Mouse (Mus musculus) intestine, embryonic 15.5 days (tissue): ENCODE measurements around the gene Rtn4rl1. TPM values are rescaled to one million over a fixed set of nuclear protein-coding genes. Genes with fewer than 3 reads are reported as not detected.
A peak's percentile ranks its signal among the peaks of the same experiment; 100 is the strongest.

Experiments
- ATAC-seq: fragments of 200-750 bp; cut with Nextera tagmentation; 2 replicates; pipeline ENCODE4 v1.8.0; 2017; ENCODE audit warnings: moderate TSS enrichment, moderate library complexity
- H3K27ac ChIP-seq: fragments of 300-500 bp; sonication (generic); 2 replicates; pipeline ENCODE4 v1.5.1; 2015; ENCODE audit warnings: mild to moderate bottlenecking, inconsistent platforms
- H3K27me3 ChIP-seq: fragments of 300-500 bp; sonication (generic); replicated peaks from 2 replicates; pipeline ENCODE4 v1.6.1; 2015; ENCODE audit warnings: inconsistent platforms
- H3K36me3 ChIP-seq: fragments of 300-500 bp; sonication (generic); 2 replicates; pipeline ENCODE4 v1.6.1; 2015; ENCODE audit warnings: inconsistent platforms
- H3K4me1 ChIP-seq: fragments of 300-500 bp; sonication (generic); replicated peaks from 2 replicates; pipeline ENCODE4 v1.6.1; 2015; ENCODE audit warnings: inconsistent platforms
- H3K4me2 ChIP-seq: fragments of 300-500 bp; sonication (generic); replicated peaks from 2 replicates; pipeline ENCODE4 v1.6.1; 2015; ENCODE audit warnings: mild to moderate bottlenecking, inconsistent platforms
- H3K4me3 ChIP-seq: fragments of 300-500 bp; sonication (generic); replicated peaks from 2 replicates; pipeline ENCODE4 v1.5.1; 2015; ENCODE audit warnings: inconsistent platforms
- H3K9ac ChIP-seq: fragments of 300-500 bp; sonication (generic); 2 replicates; pipeline ENCODE4 v1.6.1; 2015; ENCODE audit warnings: inconsistent platforms
- H3K9me3 ChIP-seq: fragments of 300-500 bp; sonication (generic); 2 replicates; pipeline ENCODE4 v1.6.1; 2016; ENCODE audit warnings: inconsistent platforms
- WGBS: fragments of 180-500 bp; shearing (Covaris S2); methylation state at CpG from one replicate; pipeline ENCODE4 v1.1.7; 2015; 5-methylcytosine and 5-hydroxymethylcytosine counted together
- polyA plus RNA-seq: library from polyadenylated mRNA; unstranded; fragments of >200 nt; fragmentation: Nextera tagmentation; extraction: Ambion mirVana; gene quantifications from 2 replicates; pipeline ENCODE4 v1.2.1, GENCODE M21; 2015

Rtn4rl1 gene
- polyA plus RNA-seq, 1 experiment from 2014 or later: 1.8 TPM

DNA sequence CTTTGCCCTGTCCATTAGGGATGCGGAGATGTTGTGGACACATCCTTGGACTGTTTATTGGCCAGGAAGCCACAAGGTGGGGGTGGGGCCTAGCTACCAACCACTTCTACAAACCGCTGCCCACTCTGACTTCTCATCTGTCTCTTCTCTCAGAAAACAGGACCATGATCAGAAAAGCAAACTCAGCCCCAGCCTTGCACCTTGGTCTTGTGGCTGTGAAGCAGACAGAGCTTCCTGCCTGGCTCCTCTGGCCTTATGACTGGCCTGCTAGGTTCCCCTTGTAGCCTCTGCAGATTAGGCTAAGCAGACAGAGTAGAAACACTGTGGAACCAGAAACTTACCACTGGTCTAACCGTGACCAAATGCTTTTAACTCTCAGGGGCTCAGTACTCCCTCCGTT is 15.8 kb downstream of the Rtn4rl1 start:
- Histone ChIP-seq H3K4me2 (no peak overlapping the region), H3K9me3 (no peaks in the 10 kb centered on the region), H3K27me3 (no peaks in the 10 kb centered on the region), H3K4me1 (peaks cover 31% of the 10 kb centered on the region), H3K36me3 (no peaks in the 10 kb centered on the region), H3K4me3 (no peak overlapping the region), H3K9ac (no peak overlapping the region), H3K27ac (no peak overlapping the region)
- ATAC-seq: no peak
- 80% methylated on average over 4 of the region's 4 CpGs for WGBS

DNA sequence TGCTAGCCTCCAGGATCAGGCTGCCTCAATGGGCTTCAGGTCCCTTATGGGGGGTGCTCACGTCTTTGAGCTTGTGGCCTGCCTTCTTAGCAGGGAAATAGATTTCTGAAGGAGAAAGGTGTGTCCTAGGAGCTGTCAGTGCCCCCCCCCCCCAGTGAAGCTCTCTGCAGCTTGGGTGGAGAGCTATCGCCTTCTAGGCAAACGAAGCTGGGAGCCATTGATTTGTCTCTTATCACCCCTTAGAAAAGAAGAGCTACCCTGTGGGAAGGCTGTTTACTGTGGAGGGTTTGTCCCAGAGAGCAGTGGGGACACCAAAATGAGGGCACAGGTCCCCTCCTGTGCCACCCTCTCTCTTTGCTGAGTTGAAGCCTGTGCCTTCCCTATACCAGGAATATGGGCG is 16.5 kb downstream of the Rtn4rl1 start:
- no peak overlapping the region for H3K4me2 ChIP-seq
- no peaks in the 10 kb centered on the region for H3K9me3 ChIP-seq
- H3K27ac ChIP-seq: no peak overlapping the region
- H3K9ac ChIP-seq: no peak overlapping the region
- peaks cover 31% of the 10 kb centered on the region for H3K4me1 ChIP-seq
- no peak overlapping the region for H3K4me3 ChIP-seq
- 67% methylated on average over 4 of the region's 4 CpGs for WGBS
- no peak for ATAC-seq
- H3K36me3 ChIP-seq: no peaks in the 10 kb centered on the region
- H3K27me3 ChIP-seq: no peaks in the 10 kb centered on the region

DNA sequence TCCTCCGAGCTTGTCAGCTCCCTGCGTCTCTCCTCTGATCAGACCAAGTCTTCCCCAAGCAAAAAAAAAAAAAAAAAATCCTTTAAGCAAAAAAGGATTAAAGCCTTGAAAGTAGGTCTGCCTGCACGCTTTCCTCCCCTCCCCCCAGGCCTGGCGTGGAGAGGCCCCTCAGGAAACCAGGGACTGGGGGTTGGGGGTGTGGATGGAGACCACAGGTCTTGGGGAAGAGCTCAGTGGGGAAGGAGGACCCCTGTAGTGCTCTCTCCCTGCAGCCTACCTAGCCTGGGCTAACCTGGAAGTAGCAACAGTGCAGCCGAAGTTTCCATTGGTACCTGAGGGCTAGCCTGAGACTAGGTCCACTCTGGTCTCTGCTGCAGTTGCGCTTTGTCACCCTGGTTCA is 17.2 kb downstream of the Rtn4rl1 start:
- Histone ChIP-seq H3K4me2 (no peak overlapping the region), H3K9ac (no peak overlapping the region), H3K27me3 (no peaks in the 10 kb centered on the region), H3K9me3 (no peaks in the 10 kb centered on the region), H3K4me1 (peaks cover 33% of the 10 kb centered on the region), H3K36me3 (no peaks in the 10 kb centered on the region), H3K4me3 (no peak overlapping the region), H3K27ac (no peak overlapping the region)
- no peak for ATAC-seq
- WGBS: 58% methylated on average over 6 of the region's 6 CpGs

DNA sequence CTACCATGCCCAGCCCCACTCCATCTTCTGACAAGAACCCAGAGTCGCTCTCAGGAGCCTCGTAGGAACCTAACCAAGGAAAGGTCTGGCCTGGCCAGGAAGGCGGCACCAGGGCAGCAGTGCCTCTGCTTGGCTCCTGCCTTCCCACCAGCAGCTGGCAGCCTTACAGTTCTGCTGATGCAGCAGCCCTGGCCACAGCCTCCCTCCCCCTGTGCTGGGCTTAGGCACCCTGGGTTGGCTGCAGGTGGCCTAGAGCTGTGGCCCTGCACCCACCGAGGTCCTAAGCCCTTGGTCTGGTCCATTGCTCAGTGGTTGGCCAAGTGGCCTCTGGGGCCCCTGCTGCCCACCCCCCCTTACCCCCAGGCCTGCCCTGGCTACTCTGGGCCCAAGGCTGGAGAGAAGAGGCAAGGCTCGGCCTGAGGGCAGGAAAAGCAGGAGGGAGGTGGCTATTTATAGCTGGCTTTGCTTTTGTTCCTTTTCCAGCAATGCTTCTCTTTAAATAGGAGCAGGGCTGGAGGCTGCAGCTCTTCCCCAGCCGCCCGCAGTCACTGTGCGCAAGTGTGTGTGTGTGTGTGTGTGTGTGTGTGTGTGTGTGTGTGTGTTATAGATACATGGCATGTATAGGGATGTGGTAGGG is 18.6 kb downstream of the Rtn4rl1 start:
- Histone ChIP-seq H3K9ac (no peak overlapping the region), H3K4me2 (no peak overlapping the region), H3K4me1 (peaks cover 36% of the 10 kb centered on the region), H3K9me3 (no peaks in the 10 kb centered on the region), H3K27ac (peak overlapping the region; percentile 73), H3K4me3 (no peak overlapping the region), H3K36me3 (no peaks in the 10 kb centered on the region), H3K27me3 (no peaks in the 10 kb centered on the region)
- 0 out of 2 replicates have a peak, but pooled peaks have one; percentile 2 for ATAC-seq
- 61% methylated on average over 8 of the region's 8 CpGs for WGBS

DNA sequence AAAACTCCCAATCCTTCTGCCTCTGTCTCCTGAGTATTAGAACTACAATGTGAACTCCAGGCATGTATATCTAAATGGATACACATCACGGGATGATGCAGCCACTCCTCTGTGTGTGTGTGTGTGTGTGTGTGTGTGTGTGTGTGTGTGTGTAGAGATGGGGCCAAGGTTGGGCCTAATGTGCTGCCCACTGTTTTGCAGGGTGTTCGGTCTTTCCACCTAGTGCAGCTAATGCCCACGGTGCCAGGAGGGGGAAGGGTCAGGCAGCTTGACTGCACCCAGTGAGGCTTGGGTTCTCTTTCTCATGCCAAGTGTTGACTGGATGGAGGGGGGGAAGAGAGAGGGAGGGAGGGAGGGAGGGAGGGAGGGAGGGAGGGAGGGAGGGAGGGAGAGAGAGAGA is 19.3 kb downstream of the Rtn4rl1 start:
- 0 out of 2 replicates have a peak, but pooled peaks have one; percentile 18 for ATAC-seq
- 57% methylated on average over 1 of the region's 3 CpGs for WGBS
- peak overlapping the region; percentile 73; the same call in 1 of the 2 replicates for H3K27ac ChIP-seq

DNA sequence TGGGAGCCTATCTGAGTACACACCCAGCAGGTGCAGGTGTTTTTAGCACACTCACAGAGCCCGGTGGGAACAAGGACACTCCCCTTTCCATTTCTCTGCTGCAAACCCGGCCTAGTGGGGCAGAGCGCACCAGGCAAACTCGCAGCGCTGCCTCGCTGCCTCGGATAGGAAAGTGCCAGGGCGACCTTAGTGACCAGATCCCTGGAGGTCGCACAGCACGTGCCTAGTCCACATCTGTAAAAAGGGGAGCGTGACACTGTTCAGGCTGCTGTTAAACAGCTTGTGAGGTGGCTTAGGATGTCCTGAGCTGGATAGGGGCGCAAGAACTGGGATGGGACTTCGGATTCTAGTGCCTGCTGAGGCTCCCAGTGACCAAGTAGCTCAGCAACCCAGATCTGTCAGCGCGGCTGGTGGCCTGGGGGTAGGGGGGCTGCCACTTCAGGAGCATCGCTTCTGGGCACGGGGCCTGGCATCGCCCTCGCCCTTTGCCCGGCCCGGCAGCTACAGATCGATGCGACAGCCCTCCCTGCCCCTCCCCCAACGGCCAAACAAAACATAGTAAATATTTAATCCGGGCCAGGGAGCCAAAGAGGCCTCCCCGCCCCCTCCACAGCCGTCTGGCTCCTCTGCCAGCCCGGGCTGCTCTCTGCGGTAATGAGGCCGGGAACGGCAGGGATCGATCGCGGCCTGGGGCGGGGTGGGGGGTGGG is 19.9 kb downstream of the Rtn4rl1 start:
- H3K4me1 ChIP-seq: peaks cover 36% of the 10 kb centered on the region
- 8% methylated on average over 35 of the region's 35 CpGs for WGBS

More for the DNA sequence above, 19.3 kb downstream of the Rtn4rl1 start:
- no peak overlapping the region for H3K4me3 ChIP-seq
- H3K27me3 ChIP-seq: no peaks in the 10 kb centered on the region
- no peak overlapping the region for H3K4me2 ChIP-seq
- no peaks in the 10 kb centered on the region for H3K9me3 ChIP-seq
- H3K4me1 ChIP-seq: peaks cover 36% of the 10 kb centered on the region
- H3K36me3 ChIP-seq: no peaks in the 10 kb centered on the region
- no peak overlapping the region for H3K9ac ChIP-seq

DNA sequence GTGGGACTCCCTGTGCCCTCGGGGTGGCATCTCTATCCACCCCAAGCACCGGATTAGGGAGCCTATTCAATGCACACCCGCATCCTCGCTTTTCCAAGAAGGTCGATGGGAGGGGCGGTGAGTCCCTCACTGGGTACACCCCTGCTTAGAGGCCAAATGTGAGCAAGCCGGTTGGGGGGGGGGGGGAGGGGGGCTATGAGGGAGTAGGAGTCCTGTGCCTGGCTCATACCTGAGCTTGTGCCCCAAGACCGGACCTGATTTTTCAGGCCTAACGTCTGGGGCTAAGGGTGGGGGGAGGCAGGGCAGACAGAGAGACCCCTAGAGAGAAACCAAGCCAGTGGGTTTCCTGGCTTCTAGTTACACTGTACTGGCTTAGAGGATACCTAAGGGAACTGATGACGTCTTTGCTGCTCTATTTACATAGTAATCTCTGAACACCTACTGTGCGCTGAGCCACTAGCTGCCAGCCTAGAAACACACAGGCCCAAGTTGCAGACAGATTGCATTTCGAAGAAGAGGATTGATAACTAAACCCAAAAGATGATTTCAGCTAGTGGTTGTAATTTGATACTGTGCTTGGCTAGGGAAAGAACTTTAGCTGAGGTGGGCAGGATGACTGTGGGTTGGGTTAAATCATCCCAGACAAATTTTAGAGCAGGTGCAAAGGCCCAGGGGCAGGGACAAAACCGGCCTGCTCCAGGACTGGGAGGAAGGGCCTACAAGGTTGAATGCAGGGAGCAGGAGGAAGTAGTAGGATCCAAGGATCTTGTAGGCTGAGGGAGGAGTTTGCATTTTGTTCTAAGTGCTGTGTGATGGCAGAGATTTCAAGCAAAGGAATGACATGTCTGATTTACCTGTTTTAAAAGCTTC is 20.7 kb downstream of the Rtn4rl1 start:
- H3K27ac ChIP-seq: peak overlapping the region; percentile 83
- peaks cover 36% of the 10 kb centered on the region for H3K4me1 ChIP-seq
- peak overlapping the region; percentile 78 for H3K4me2 ChIP-seq
- no peaks in the 10 kb centered on the region for H3K27me3 ChIP-seq
- peak overlapping the region; percentile 37 for H3K9ac ChIP-seq
- WGBS: 24% methylated on average over 12 of the region's 13 CpGs
- peak; percentile 37; the same call in 1 of the 2 replicates for ATAC-seq
- no peaks in the 10 kb centered on the region for H3K9me3 ChIP-seq
- peak overlapping the region; percentile 31 for H3K4me3 ChIP-seq
- H3K36me3 ChIP-seq: no peaks in the 10 kb centered on the region

More for the DNA sequence above, 19.9 kb downstream of the Rtn4rl1 start:
- Histone ChIP-seq H3K9ac (peak overlapping the region; percentile 37), H3K4me2 (peak overlapping the region; percentile 78), H3K27ac (peak overlapping the region; percentile 83), H3K9me3 (no peaks in the 10 kb centered on the region), H3K36me3 (no peaks in the 10 kb centered on the region), H3K27me3 (no peaks in the 10 kb centered on the region), H3K4me3 (peak overlapping the region; percentile 31)
- peak; percentile 89 for ATAC-seq

DNA sequence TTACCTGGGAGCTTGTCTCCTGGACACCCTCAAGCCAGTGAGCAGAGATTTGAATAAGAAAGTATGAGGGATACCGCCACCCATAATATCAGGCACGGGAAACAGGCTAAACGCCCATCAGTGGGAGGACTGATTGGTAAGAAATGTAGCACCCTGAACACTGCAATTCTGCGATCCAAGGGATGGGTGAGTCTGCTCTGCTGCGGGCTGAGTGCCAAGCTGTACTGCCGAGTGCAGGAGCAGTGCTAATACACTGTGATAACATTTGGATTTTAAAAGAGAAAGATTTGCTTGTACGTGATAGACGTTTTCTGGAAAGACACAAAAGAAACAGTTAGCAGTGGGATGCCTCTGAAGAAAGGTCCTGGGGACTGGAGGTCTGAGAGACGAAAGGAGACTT is 26.5 kb downstream of the Rtn4rl1 start:
- Histone ChIP-seq H3K9ac (no peak overlapping the region), H3K4me3 (no peak overlapping the region), H3K27ac (no peak overlapping the region), H3K4me2 (no peak overlapping the region), H3K9me3 (no peaks in the 10 kb centered on the region), H3K4me1 (peaks cover 20% of the 10 kb centered on the region), H3K27me3 (no peaks in the 10 kb centered on the region), H3K36me3 (no peaks in the 10 kb centered on the region)
- WGBS: 35% methylated on average over 9 of the region's 9 CpGs
- ATAC-seq: no peak

DNA sequence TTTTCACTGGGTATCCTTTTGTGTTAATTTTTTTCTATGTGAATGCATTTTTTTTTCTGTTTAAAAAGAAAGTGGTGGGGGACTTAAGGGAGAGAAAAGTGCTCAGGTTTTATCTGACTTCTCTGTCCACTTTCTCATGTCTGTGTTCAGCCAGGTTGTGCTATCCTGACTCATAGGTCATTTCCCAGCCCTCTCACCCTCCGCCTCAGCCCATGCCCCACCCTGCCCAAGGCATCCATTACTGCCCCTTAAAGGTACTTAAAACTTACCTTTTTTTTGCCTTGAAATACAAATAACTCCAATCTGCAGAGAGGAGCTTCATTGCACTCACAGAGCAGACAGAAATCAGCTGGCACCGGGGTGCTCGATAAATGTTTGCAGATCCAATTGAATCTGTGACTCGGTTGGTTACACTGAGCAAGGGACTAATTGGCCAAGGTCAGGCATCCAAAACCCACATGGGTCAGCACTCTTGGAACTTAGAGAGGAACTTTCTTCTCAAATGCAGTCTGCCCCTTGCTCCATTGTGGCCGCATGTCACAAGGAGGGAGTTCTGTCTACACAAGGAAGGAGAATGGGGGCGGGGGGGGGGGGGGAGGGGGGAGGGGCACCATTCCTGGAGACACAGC is 27.0 kb downstream of the Rtn4rl1 start:
- no peak overlapping the region for H3K27ac ChIP-seq
- H3K36me3 ChIP-seq: no peaks in the 10 kb centered on the region
- H3K9me3 ChIP-seq: no peaks in the 10 kb centered on the region
- H3K9ac ChIP-seq: no peak overlapping the region
- ATAC-seq: no peak
- peaks cover 20% of the 10 kb centered on the region for H3K4me1 ChIP-seq
- no peak overlapping the region for H3K4me2 ChIP-seq
- WGBS: 45% methylated on average over 6 of the region's 6 CpGs
- H3K4me3 ChIP-seq: no peak overlapping the region
- no peaks in the 10 kb centered on the region for H3K27me3 ChIP-seq

DNA sequence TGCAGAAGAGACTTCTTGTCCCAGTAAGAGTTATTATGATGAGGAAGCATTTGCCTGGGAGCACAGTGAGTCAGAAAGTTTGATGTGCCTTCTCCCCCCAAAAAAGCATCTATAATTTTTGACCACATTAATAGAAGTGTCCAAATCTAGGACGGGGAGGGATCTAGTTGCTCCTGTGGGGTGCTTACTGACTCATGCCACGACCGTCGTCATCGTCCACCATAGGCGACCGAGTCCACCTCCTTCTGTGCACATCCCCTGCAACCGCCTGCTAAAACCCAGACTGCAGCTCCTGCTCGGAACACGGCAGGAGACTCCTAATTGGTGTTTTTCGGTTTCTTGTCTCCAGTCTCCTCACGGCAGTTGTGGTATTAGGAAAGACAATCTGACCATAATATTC is 30.5 kb downstream of the Rtn4rl1 start:
- H3K27me3 ChIP-seq: no peaks in the 10 kb centered on the region
- H3K4me3 ChIP-seq: no peak overlapping the region
- H3K9me3 ChIP-seq: no peaks in the 10 kb centered on the region
- H3K9ac ChIP-seq: no peak overlapping the region
- H3K4me1 ChIP-seq: peaks cover 12% of the 10 kb centered on the region; the same call in 1 of the 2 replicates
- no peak overlapping the region for H3K27ac ChIP-seq
- H3K36me3 ChIP-seq: no peaks in the 10 kb centered on the region
- H3K4me2 ChIP-seq: no peak overlapping the region
- no peak for ATAC-seq
- 87% methylated on average over 12 of the region's 12 CpGs for WGBS

DNA sequence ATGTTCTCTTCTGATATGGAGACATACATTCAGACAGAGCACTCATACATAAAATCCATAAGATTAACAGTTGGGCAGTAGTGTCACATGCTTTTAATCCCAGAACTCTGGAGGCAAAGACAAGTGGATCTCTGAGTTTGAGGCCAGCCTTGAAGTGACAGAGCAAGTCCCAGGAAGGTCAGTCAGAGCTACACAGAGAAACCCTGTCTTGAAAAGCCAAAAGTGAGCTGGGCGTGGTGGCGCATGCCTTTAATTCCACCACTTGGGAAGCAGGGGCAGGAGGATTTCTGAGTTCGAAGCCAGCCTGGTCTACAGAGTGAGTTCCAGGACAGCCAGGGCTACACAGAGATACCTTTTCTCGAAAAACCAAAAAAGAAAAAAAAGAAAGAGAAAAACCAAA is 31.3 kb downstream of the Rtn4rl1 start:
- Histone ChIP-seq H3K27me3 (no peaks in the 10 kb centered on the region), H3K9me3 (no peaks in the 10 kb centered on the region), H3K4me3 (no peak overlapping the region), H3K9ac (no peak overlapping the region), H3K4me2 (no peak overlapping the region), H3K27ac (no peak overlapping the region), H3K36me3 (no peaks in the 10 kb centered on the region), H3K4me1 (peaks cover 9% of the 10 kb centered on the region; the same call in 1 of the 2 replicates)
- ATAC-seq: no peak
- 85% methylated on average over 4 of the region's 4 CpGs for WGBS

DNA sequence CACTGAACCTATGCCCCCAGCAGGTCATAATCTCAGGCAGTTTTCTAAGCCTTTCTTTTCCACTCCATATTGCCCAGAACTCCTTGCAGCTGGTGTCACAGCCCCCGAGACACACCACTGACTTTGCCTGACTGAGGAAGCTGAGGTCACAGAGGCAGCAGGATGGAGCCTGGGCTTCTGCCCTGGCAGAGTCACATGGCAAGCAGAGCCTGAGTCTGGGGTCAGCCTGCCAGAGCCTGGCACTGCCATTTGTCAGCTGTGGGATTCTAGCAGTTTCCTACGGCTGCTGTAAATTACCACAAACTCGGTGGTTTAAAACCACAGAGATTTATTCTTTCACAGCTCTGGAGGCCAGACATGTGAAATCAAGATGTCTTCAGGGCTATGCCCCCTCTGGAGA is 34.0 kb downstream of the Rtn4rl1 start:
- Histone ChIP-seq H3K4me1 (no peaks in the 10 kb centered on the region), H3K36me3 (no peaks in the 10 kb centered on the region), H3K27ac (no peak overlapping the region), H3K4me2 (no peak overlapping the region), H3K27me3 (no peaks in the 10 kb centered on the region), H3K9me3 (no peaks in the 10 kb centered on the region), H3K9ac (no peak overlapping the region), H3K4me3 (no peak overlapping the region)
- no peak for ATAC-seq
- WGBS: 53% methylated on average over 3 of the region's 3 CpGs
